Mouse (Mus musculus) forelimb bud, embryonic 11.5 days (tissue): ENCODE results near the gene Tmem132a.

Source experiments
- DNase-seq: peaks from one replicate; pipeline ENCODE4 v3.0.0-alpha.2; 2012; ENCODE audit warnings: low read depth, low spot score

Gene Tmem132a

GRCm38 (mm10) chr19:10869886-10870527, at the start of gene Tmem132a:
Tmem132a (minus strand) TSS chr19:10869940.
- no peak for DNase-seq

- no peak for DNase-seq
Measured at GRCm38 (mm10) chr19:10918321-10918991, 48.7 kb upstream of the Tmem132a start.

GRCm38 (mm10) chr19:10916506-10916905, 46.8 kb upstream of the Tmem132a start:
- DNase-seq: no peak

- no peak for DNase-seq
Measured at GRCm38 (mm10) chr19:10914870-10915269, 45.1 kb upstream of the Tmem132a start.

GRCm38 (mm10) chr19:10914291-10914690, 44.6 kb upstream of the Tmem132a start:
- DNase-seq: no peak

- no peak for DNase-seq
Measured at GRCm38 (mm10) chr19:10909087-10909721, 39.5 kb upstream of the Tmem132a start.

- DNase-seq: peak; percentile 35
Measured at GRCm38 (mm10) chr19:10907891-10908290, 38.2 kb upstream of the Tmem132a start.

GRCm38 (mm10) chr19:10905728-10906000, 35.9 kb upstream of the Tmem132a start:
- no peak for DNase-seq

GRCm38 (mm10) chr19:10904927-10905727, 35.4 kb upstream of the Tmem132a start:
- DNase-seq: no peak

GRCm38 (mm10) chr19:10904512-10904911, 34.8 kb upstream of the Tmem132a start:
- no peak for DNase-seq

- no peak for DNase-seq
Measured at GRCm38 (mm10) chr19:10901046-10901445, 31.3 kb upstream of the Tmem132a start.

- DNase-seq: no peak
Measured at GRCm38 (mm10) chr19:10900315-10900714, 30.6 kb upstream of the Tmem132a start.

GRCm38 (mm10) chr19:10897491-10897890, 27.8 kb upstream of the Tmem132a start:
- no peak for DNase-seq

GRCm38 (mm10) chr19:10896849-10897248, 27.1 kb upstream of the Tmem132a start:
- no peak for DNase-seq

GRCm38 (mm10) chr19:10895708-10896107, 26.0 kb upstream of the Tmem132a start:
- DNase-seq: peak; percentile 27

GRCm38 (mm10) chr19:10895016-10895528, 25.3 kb upstream of the Tmem132a start, which contains the start of gene Prpf19:
Prpf19 (plus strand) TSS chr19:10895231.
- peak; percentile 98 for DNase-seq

GRCm38 (mm10) chr19:10892201-10892600, 22.5 kb upstream of the Tmem132a start:
- DNase-seq: no peak

- DNase-seq: peak; percentile 97
Measured at GRCm38 (mm10) chr19:10881426-10882154, 11.8 kb upstream of the Tmem132a start, which contains the start of gene Tmem109. Tmem109 (minus strand) TSS chr19:10882001.

- DNase-seq: no peak
Measured at GRCm38 (mm10) chr19:10880975-10881425, 11.3 kb upstream of the Tmem132a start.

- DNase-seq: no peak
Measured at GRCm38 (mm10) chr19:10880085-10880974, 10.6 kb upstream of the Tmem132a start.
